Mouse (Mus musculus): ENCODE results near the gene Prrx1. TPM values are rescaled to one million over a fixed set of nuclear protein-coding genes. Genes with fewer than 3 reads are reported as not detected.

Gene Prrx1
- total RNA-seq, 2 experiments from 2014 or later, result 39.2 to 49.9 TPM

DNA sequence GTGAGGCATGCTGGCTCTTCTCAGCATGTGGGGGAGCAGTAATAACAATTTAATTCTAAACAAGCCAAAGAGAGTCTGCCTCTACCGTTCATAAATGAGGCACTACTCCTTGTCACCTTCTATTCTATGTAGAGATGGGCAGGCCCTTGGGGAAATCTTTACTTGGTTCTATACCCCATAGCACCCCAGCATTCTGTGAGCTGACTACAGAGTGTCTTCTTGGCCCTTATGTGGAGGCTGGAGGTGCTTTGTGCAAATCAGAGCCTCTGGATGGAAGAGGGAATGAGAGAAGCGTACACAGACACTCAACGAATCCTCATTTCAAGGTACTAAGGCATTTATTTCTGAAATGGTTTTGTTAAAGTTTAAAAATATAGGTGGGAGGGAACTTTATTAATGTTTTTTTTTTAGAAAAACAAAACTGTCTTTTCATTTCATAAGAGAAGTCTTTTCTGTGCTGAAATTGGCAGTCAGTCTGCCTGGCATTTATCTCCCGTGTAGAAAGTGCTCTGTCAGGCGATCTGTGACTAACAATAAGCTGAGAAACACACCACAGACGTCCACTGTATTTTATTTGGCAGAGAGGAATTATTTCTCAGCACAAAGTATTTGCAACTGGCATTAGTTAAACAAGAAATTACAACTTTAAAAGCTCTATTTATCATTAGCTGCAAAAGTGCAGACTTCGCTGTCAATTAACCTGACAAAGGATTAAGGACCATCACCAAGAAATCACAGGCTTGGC, 33.2 kb downstream of the Prrx1 start:
- DNase-seq, result peak; percentile 17
- intact Hi-C loops (cut with DNase I; ENCODE audit: low total_unique reads), result no loop called here

GRCm38 (mm10) chr1:163277069-163277468, 36.4 kb downstream of the Prrx1 start:
- intact Hi-C loops (cut with DNase I; ENCODE audit: low total_unique reads), result no loop called here
- DNase-seq, result no peak

DNA sequence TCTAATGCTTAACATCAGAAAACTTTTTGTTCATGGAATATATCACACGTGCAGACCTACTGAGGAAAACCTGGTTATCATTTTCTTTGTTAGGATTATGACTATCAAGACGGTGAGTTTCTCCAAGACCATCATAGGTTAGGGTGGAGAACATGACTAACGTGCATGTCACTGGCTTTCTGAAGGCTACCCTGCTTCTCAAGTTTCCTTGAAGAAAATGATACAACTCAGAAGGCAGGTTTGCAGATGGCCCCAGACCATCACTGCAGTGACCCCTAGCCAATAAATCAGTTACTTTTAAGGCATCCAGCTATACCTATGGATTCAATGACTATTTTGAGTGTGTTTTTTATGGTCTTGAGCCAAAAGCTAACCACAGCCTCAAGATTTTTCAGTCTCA, 38.6 kb downstream of the Prrx1 start:
- intact Hi-C loops (cut with DNase I; ENCODE audit: low total_unique reads), result no loop called here
- DNase-seq, result no peak

DNA sequence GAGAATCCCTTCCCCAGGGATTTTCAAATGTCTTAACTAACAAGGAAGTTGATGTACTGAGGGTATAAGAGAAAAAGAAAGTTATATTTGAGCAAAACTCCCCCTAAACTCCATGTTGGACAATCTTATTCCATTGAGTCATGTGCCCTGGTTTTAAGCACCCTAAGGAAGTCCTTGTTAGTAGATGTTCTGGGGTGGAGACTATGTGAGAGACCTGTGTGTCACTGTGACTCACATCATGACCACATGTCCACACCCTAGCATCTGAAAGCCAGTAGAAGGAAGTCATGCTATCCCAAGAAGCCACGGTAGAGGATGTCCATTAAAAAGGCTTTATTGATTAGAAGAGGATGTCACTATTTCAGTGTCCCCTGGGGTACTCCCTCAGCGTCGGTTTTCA, 40.4 kb downstream of the Prrx1 start:
- no peak for DNase-seq
- intact Hi-C loops (cut with DNase I; ENCODE audit: low total_unique reads), result no loop called here

GRCm38 (mm10) chr1:163266853-163267538, 46.5 kb downstream of the Prrx1 start:
- DNase-seq, result no peak
- intact Hi-C loops (cut with DNase I; ENCODE audit: low total_unique reads), result no loop called here

GRCm38 (mm10) chr1:163257298-163257697, 56.2 kb downstream of the Prrx1 start:
- DNase-seq, result no peak
- intact Hi-C loops (cut with DNase I; ENCODE audit: low total_unique reads), result no loop called here

- no peak for DNase-seq
- intact Hi-C loops (cut with DNase I; ENCODE audit: low total_unique reads), result no loop called here
Observed at GRCm38 (mm10) chr1:163255884-163256283, 57.6 kb downstream of the Prrx1 start.

GRCm38 (mm10) chr1:163252796-163253195, 60.7 kb downstream of the Prrx1 start:
- DNase-seq, result no peak
- intact Hi-C loops (cut with DNase I; ENCODE audit: low total_unique reads), result no loop called here

DNA sequence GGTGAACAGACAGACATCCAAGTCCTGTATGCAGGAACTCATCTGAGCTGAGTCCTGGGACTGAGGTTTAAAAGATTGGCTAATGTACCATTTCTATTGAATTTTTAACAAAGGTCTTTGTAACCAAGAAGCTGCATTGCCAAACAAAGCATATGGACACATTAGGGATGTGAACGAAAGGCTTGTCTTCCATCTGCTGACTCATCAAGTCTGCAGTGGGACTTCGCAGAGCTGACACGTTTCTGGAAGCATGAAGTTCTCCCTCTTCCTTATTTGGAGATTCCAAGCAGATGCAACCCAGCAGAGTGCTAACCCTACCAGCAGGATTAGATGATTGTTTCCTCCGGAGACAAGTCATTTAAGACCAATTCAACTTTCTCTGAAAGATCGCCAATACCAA, 61.2 kb downstream of the Prrx1 start:
- no peak for DNase-seq
- intact Hi-C loops (cut with DNase I; ENCODE audit: low total_unique reads), result no loop called here

DNA sequence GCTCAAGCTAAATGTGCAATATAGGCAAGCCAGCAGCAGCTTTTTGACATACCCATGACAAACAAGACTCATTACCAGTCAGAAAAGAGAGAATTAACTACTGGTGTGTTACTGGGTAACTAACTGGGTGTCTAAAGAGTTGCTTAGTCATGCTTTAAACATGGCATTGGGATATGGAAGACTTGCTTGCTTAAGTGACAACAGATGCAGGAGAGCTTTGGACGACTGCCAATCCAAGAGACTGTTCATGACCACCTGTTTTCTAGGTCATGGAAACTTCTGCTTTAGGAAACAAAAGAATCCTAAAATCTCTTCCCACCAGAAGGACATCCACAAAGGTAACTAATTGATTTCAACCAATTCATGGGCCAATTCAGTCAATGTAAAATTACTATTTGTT, 61.7 kb downstream of the Prrx1 start:
- intact Hi-C loops (cut with DNase I; ENCODE audit: low total_unique reads), result no loop called here
- peak; percentile 15 for DNase-seq

DNA sequence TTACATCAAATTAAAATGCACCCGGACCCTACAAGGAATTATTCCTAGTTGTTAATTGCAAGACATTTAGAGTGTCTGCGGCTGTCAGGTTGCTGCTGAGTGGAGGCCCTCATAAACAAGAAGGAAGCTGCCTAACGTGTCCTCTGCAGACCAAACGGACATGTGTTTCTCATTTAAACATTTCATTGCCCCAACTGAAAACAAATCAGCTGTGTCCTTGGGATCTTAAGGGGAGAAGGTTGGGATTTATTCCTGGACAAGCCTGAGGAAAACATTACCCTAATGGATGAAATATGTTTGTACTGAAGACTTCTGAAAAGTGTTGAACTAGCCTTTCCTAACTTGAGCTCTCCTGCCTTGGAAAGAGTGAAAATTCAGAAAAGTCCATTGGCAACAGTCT, 74.6 kb downstream of the Prrx1 start:
- intact Hi-C loops (cut with DNase I; ENCODE audit: low total_unique reads), result no loop called here
- DNase-seq, result no peak

GRCm38 (mm10) chr1:163231230-163231629, 82.3 kb downstream of the Prrx1 start:
- no peak for DNase-seq
- intact Hi-C loops (cut with DNase I; ENCODE audit: low total_unique reads), result no loop called here

- DNase-seq, result peak; percentile 31
Observed at GRCm38 (mm10) chr1:163226271-163226670, 87.2 kb downstream of the Prrx1 start.

DNA sequence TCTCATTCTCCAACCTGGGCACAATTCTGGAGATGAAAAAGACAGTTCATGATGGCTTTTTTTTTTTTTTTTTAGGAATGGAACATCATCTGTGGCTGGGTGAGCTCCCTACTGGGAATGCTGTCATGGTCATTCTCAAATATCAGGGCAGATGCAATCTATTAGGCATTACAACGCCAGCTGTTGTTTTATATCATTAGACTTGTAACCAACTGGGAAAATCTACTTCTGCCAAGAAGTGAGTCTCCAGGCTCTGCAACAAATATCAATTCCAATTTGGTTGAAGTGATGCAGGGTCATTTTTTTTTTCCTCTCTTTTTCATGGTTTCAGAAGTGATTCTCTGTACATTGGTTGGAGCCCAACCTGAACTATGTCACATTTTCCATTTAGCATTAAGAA, 91.7 kb downstream of the Prrx1 start:
- no peak for DNase-seq
- intact Hi-C loops (cut with DNase I; ENCODE audit: low total_unique reads), result no loop called here

More at GRCm38 (mm10) chr1:163226271-163226670, 87.2 kb downstream of the Prrx1 start:
- intact Hi-C loops (cut with DNase I; ENCODE audit: low total_unique reads), result no loop called here

DNA sequence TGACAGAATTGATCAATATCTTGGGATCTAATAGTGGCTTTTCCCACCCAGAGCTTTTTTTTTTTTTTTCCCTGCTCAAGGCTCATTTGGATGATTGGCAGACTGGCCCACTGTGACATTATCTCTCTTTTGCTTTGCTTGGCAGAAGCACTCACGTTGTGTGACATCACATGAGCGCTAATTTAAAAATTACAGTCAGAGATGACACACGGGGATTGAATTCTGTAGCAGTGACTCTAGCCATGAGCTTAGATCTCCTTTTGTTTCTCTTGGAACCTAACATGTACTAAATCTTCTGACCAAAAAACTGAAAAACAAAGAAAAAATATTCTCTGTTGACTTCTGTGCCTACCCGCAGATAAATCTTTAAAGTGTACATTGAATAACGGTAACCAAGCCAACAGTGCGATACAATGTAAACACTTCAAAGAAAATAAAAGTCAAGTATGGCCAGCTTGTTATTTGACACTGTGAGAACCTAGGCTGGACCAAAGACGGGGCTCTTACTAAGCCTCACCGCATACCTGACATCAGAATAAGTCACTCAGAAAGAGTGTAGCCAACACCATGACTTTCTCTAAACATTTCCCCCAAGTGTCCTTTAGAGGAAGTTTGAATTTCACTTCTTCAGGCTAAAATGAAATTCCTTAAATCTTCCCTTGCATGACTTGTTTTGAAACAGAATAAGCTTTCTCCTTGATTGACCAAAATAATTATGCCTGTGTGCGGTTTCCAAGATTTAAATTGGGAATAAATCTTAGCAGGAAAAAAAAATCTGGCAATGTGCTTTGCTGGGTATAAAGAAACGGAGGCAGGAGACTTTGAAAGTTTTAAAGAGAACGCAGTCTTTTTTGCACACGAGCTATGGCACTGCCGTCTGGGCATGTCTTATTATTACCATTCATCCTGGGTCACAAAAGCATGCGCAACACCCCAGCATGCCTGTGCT, 104.3 kb downstream of the Prrx1 start:
- no peak for DNase-seq
- intact Hi-C loops (cut with DNase I; ENCODE audit: low total_unique reads), result no loop called here

GRCm38 (mm10) chr1:163198767-163199166, 114.7 kb downstream of the Prrx1 start:
- intact Hi-C loops (cut with DNase I; ENCODE audit: low total_unique reads), result no loop called here
- no peak for DNase-seq

DNA sequence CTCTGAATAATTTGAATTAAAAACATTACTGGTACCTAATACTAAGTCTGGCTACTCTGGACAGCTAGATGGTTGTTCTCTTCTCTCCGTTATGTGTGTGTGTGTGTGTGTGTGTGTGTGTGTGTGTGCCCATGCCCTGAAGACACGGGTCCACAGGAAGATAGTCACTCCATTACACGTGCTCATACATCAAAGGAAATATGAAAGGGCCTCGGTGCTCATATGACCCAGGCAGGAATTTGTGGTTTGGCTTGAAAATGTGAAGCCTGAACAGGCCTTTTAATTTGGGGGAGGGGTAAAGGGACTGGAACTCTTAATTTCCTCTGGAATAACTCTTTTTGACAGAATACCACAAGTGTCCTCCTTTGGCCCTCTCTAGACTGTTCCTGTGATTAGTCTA, 115.5 kb downstream of the Prrx1 start:
- DNase-seq, result no peak
- intact Hi-C loops (cut with DNase I; ENCODE audit: low total_unique reads), result no loop called here

All from gastrocnemius, postnatal 14 days (tissue).